Mouse (Mus musculus) heart, adult 2 months (tissue): ENCODE measurements around the gene Tnk1.

Experiments used
- EP300 ChIP-seq: fragments of 200-500 bp; IDR thresholded peaks from 2 replicates; pipeline ENCODE4 v1.6.1; 2011; ENCODE audit warnings: low read depth, low read length, control low read depth; ENCODE audit not compliant: insufficient read depth
- POLR2A ChIP-seq: fragments of 200-500 bp; IDR thresholded peaks from 2 replicates; pipeline ENCODE4 v1.6.1; 2011; ENCODE audit warnings: mild to moderate bottlenecking, low read depth, low read length, control low read depth; ENCODE audit not compliant: insufficient read depth

DNA sequence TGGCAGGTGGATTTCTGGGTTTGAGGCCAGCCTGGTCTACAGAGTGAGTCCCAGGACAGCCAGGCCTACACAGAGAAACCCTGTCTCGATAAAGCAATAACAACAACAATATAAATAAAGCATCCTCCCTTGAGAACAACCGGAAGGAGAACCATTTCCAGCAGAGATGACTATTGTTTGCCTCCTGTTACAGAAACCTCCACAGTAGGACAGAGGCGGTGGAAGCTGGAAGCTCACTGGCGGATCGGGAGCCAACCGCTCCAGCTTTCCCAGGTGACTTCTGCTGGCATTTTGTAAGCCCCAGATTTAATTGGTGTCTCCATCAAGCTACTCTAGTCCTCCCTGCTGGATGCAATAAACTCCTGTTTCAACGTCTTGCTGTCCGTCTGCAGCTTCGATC is 7.0 kb upstream of the Tnk1 start:
- TF ChIP-seq EP300 (no peak), POLR2A (peak; percentile 51; the same call in 1 of the 2 replicates)
